In genomic region chr1:164158571-164158970, GRCm38 (mm10) we compare ENCODE assay signal across 27 mouse cellular contexts. TPM values are rescaled to one million over a fixed set of nuclear protein-coding genes. Genes with fewer than 3 reads are reported as not detected.
A peak's percentile ranks its signal among the peaks of the same experiment; 100 is the strongest.
DNase-seq lines count a peak whose midpoint lies in the region; ATAC-seq and TF ChIP-seq lines count a peak whose summit lies in the region.
"Had no signal": no experiment of that assay in that cellular context is flagged by ENCODE, and none has a peak within 500 bp of the region (broad histone marks: within the 10 kb centered on the region; RNA-seq: fewer than 3 reads in every experiment).

No protein-coding gene starts in this region.

- DNase-seq in gastrocnemius, adult 18-20 months (ENCODE audit: low spot score), result peak; percentile 6
- no peak for DNase-seq in gastrocnemius, postnatal 25 days
- peak; percentile 91 for DNase-seq in liver, adult 2 months (ENCODE audit: extremely low read depth, low read depth, low spot score)
- no peak for DNase-seq in liver, postnatal 0 days
- no peak for DNase-seq in left cerebral cortex, postnatal 14 days (ENCODE audit: low spot score in 2 of 2)
- DNase-seq: adrenal gland, adult 2 months; adrenal gland, postnatal 10 days; adrenal gland, postnatal 25 days; B cell, adult 2 months; cerebellum, adult 11 months; cerebellum, adult 18-20 months; cerebellum, adult 8-10 months; cerebellum, adult 9-11 months; cerebellum, postnatal 14 days; cerebellum, postnatal 36 days; embryo, embryonic 11 days had no signal

- H3K4me2 ChIP-seq in liver, postnatal 0 days (ENCODE audit: low read depth, low read length), result no peak overlapping the region
- H3K4me2 ChIP-seq: embryonic facial prominence, embryonic 13.5 days; embryonic facial prominence, embryonic 15.5 days; forebrain, embryonic 12.5 days had no signal

- peak overlapping the region; percentile 59 for H3K9ac ChIP-seq in liver, adult 2 months (ENCODE audit: low read depth, low read length)
- H3K9ac ChIP-seq in liver, postnatal 0 days (replicated peaks), result no peak overlapping the region
- H3K9ac ChIP-seq: embryonic facial prominence, embryonic 13.5 days; embryonic facial prominence, embryonic 15.5 days; forebrain, embryonic 12.5 days had no signal

- peaks cover 8% of the 10 kb centered on the region; the same call in 1 of the 2 replicates for H3K79me2 ChIP-seq in liver, adult 2 months (ENCODE audit: control insufficient read depth, insufficient read depth, low read length)

- H3K9me3 ChIP-seq in liver, postnatal 0 days (ENCODE audit: low read length), result no peaks in the 10 kb centered on the region
- H3K9me3 ChIP-seq: embryonic facial prominence, embryonic 13.5 days; embryonic facial prominence, embryonic 15.5 days; forebrain, embryonic 10.5 days; forebrain, embryonic 12.5 days; G1E had no signal

- no peak overlapping the region for H3K4me3 ChIP-seq in liver, adult 2 months (ENCODE audit: insufficient read depth, low read depth, low read length)
- H3K4me3 ChIP-seq in liver, postnatal 0 days (ENCODE audit: low read depth, low read length), result no peak overlapping the region
- H3K4me3 ChIP-seq: embryonic facial prominence, embryonic 13.5 days; embryonic facial prominence, embryonic 15.5 days; erythroblast, embryonic 14.5 days; forebrain, embryonic 10.5 days; forebrain, embryonic 12.5 days had no signal

- TF ChIP-seq CTCF in liver, adult 2 months (IDR thresholded peaks at IDR 0.05; ENCODE audit: low read depth, low read length), result no peak
- no peak for TF ChIP-seq CTCF in liver, postnatal 0 days (IDR thresholded peaks at IDR 0.05; ENCODE audit: low read depth)

- H3K27ac ChIP-seq in liver, adult 2 months (replicated peaks; ENCODE audit: insufficient read depth, low read depth, low read length), result peak overlapping the region; percentile 85
- H3K27ac ChIP-seq in liver, postnatal 0 days (ENCODE audit: low read depth), result no peak overlapping the region
- H3K27ac ChIP-seq: embryonic facial prominence, embryonic 13.5 days; embryonic facial prominence, embryonic 15.5 days; forebrain, embryonic 10.5 days; forebrain, embryonic 12.5 days had no signal

- ATAC-seq in liver, postnatal 0 days, result no peak
- ATAC-seq: CD4-positive, CD25-positive, alpha-beta regulatory T cell, adult 4 months; forebrain, embryonic 14.5 days; forebrain, embryonic 16.5 days had no signal

- peaks cover 44% of the 10 kb centered on the region for H3K36me3 ChIP-seq in liver, adult 2 months (ENCODE audit: control insufficient read depth, insufficient read depth, low read length)
- peaks cover 3% of the 10 kb centered on the region; the same call in 1 of the 2 replicates for H3K36me3 ChIP-seq in liver, postnatal 0 days (replicated peaks; ENCODE audit: insufficient read depth, low read length)
- H3K36me3 ChIP-seq: embryonic facial prominence, embryonic 13.5 days; embryonic facial prominence, embryonic 15.5 days; forebrain, embryonic 10.5 days; forebrain, embryonic 12.5 days; G1E had no signal

- H3K4me1 ChIP-seq in liver, adult 2 months (ENCODE audit: control insufficient read depth, insufficient read depth, low read length), result peaks cover 57% of the 10 kb centered on the region
- peaks cover 20% of the 10 kb centered on the region for H3K4me1 ChIP-seq in liver, postnatal 0 days (ENCODE audit: insufficient read depth)
- H3K4me1 ChIP-seq: embryonic facial prominence, embryonic 13.5 days; embryonic facial prominence, embryonic 15.5 days; forebrain, embryonic 10.5 days; forebrain, embryonic 12.5 days had no signal

- intact Hi-C loops in left cerebral cortex, postnatal 14 days (cut with DNase I), result no loop called here

- TF ChIP-seq POLR2A in liver, adult 2 months (IDR thresholded peaks at IDR 0.05; ENCODE audit: extremely low read depth, insufficient read depth, low read length), result no peak

- H3K27me3 ChIP-seq in liver, adult 2 months (ENCODE audit: control insufficient read depth, insufficient read depth, low read length), result no peaks in the 10 kb centered on the region
- no peaks in the 10 kb centered on the region for H3K27me3 ChIP-seq in liver, postnatal 0 days (ENCODE audit: insufficient read depth, low read length)
- H3K27me3 ChIP-seq: embryonic facial prominence, embryonic 13.5 days; embryonic facial prominence, embryonic 15.5 days; forebrain, embryonic 12.5 days had no signal

- TF ChIP-seq EP300 in liver, postnatal 0 days (IDR thresholded peaks at IDR 0.05; ENCODE audit: low read depth), result no peak

- WGBS in liver, adult 2 months, result 26% methylated on average over 4 of the region's 4 CpGs
- 65% methylated on average over 4 of the region's 4 CpGs for WGBS in liver, postnatal 0 days (ENCODE audit: insufficient replicate concordance)

RNA-seq across cellular contexts. Expression of gene F5, which starts 6.9 kb away (rescaled TPM):
- total RNA-seq in gastrocnemius, adult 18-20 months (2021), result under 1 TPM; 0.05 to 0.09 TPM
- total RNA-seq in gastrocnemius, postnatal 25 days (2021), result under 1 TPM; 0.05 to 0.19 TPM
- 157 and 197 TPM in 2 replicates for total RNA-seq in liver, adult 2 months (2014; rRNA removed)
- 77.7 and 79.8 TPM in 2 replicates for polyA plus RNA-seq in liver, adult 2 months (2012; rRNA removed)
- 24.5 and 28.2 TPM in 2 replicates for polyA plus RNA-seq in liver, postnatal 0 days (2015; fragmentation: Nextera tagmentation; extraction: Ambion mirVana)
- under 1 TPM; 0.66 to 0.87 TPM for total RNA-seq in left cerebral cortex, postnatal 14 days (2021)

RNA-seq across cellular contexts. Expression of gene Selp, which starts 43.5 kb away (rescaled TPM):
- total RNA-seq in gastrocnemius, adult 18-20 months (2021), result under 1 TPM; 0.27 to 0.62 TPM
- total RNA-seq in gastrocnemius, postnatal 25 days (2021), result 1 to 10 TPM in 1 of 2 experiments, under 1 TPM in 1; 0.36 to 1.8 TPM
- 0.65 and 1.1 TPM in 2 replicates for total RNA-seq in liver, adult 2 months (2014; rRNA removed)
- 0.40 and 1.1 TPM in 2 replicates for polyA plus RNA-seq in liver, adult 2 months (2012; rRNA removed)
- 1.7 and 2.1 TPM in 2 replicates for polyA plus RNA-seq in liver, postnatal 0 days (2015; fragmentation: Nextera tagmentation; extraction: Ambion mirVana)
- total RNA-seq in left cerebral cortex, postnatal 14 days (2021), result not detected
- polyA plus RNA-seq: brain, embryonic 14.5 days; embryonic facial prominence, embryonic 11.5 days; embryonic facial prominence, embryonic 13.5 days; forebrain, embryonic 10.5 days; forebrain, embryonic 12.5 days; forebrain, embryonic 14.5 days; forebrain, embryonic 16.5 days; G1E had no signal

Comparison
In these comparisons a context has a peak if more than half of its experiments do, and no peak if none do; other contexts are left out.
1. DNase-seq: peak in gastrocnemius, adult 18-20 months (single experiment) and liver, adult 2 months (single experiment); none in gastrocnemius, postnatal 25 days (single experiment), liver, postnatal 0 days (single experiment) and left cerebral cortex, postnatal 14 days (0 of 2).
2. RNA of gene F5, which starts 6.9 kb away (total RNA-seq): 157 to 197 TPM in liver, adult 2 months; 0.66 to 0.87 TPM in left cerebral cortex, postnatal 14 days, 0.05 to 0.19 TPM in gastrocnemius, postnatal 25 days and 0.05 to 0.09 TPM in gastrocnemius, adult 18-20 months; every median in the first group is over 10 times any median in the second.